Mouse (Mus musculus): Measurements from ENCODE around the gene Usp33. TPM values are rescaled to one million over a fixed set of nuclear protein-coding genes. Genes with fewer than 3 reads are reported as not detected.

Usp33 gene
- total and polyA plus RNA-seq, 3 experiments, result 38.3 to 54.7 (median 48.9) TPM

GRCm38 (mm10) chr3:152305971-152306370 lies 40.3 kb upstream of the Usp33 start:
- DNase-seq (ENCODE audit: extremely low read depth), result no peak
- no peak for TF ChIP-seq IRF4 (IDR thresholded peaks at IDR 0.05; ENCODE audit: low read depth, low read length)
- no peak for TF ChIP-seq JUN (IDR thresholded peaks at IDR 0.05; ENCODE audit: insufficient read depth, low read depth, low read length)
- no peak for TF ChIP-seq MEF2A (IDR thresholded peaks at IDR 0.05; ENCODE audit: borderline replicate concordance, low read depth, low read length)
- TF ChIP-seq BHLHE40 (IDR thresholded peaks at IDR 0.05; ENCODE audit: low read depth, low read length), result no peak
- TF ChIP-seq MAX (IDR thresholded peaks at IDR 0.05; ENCODE audit: low read length), result no peak
- TF ChIP-seq HCFC1 (IDR thresholded peaks at IDR 0.05; ENCODE audit: low read depth, low read length), result no peak
- TF ChIP-seq TCF12 (IDR thresholded peaks at IDR 0.05; ENCODE audit: low read depth, low read length), result no peak
- TF ChIP-seq ZC3H11A (IDR thresholded peaks at IDR 0.05; ENCODE audit: low read depth, low read length), result no peak
- no peak for TF ChIP-seq SIN3A (IDR thresholded peaks at IDR 0.05; ENCODE audit: low read length)
- TF ChIP-seq ETS1 (conservative IDR thresholded peaks at IDR 0.05; ENCODE audit: low read depth, low read length), result no peak
- no peak for TF ChIP-seq USF2 (conservative IDR thresholded peaks at IDR 0.05; ENCODE audit: low read depth, low read length)
- TF ChIP-seq EP300 (IDR thresholded peaks at IDR 0.05; ENCODE audit: low read length), result no peak
- no peak for TF ChIP-seq POLR2A (IDR thresholded peaks at IDR 0.05; ENCODE audit: low read depth, low read length)
- TF ChIP-seq ZKSCAN1 (IDR thresholded peaks at IDR 0.05; ENCODE audit: borderline replicate concordance, low read depth, low read length), result no peak
- TF ChIP-seq TBP (conservative IDR thresholded peaks at IDR 0.05; ENCODE audit: low read depth, low read length), result no peak
- no peak for TF ChIP-seq ZMIZ1 (IDR thresholded peaks at IDR 0.05; ENCODE audit: low read depth, low read length)
- TF ChIP-seq JUND (conservative IDR thresholded peaks at IDR 0.05; ENCODE audit: low read depth, low read length), result no peak
- TF ChIP-seq E2F4 (IDR thresholded peaks at IDR 0.05; ENCODE audit: insufficient replicate concordance, low read depth, low read length), result no peak
- no peak for TF ChIP-seq RAD21 (IDR thresholded peaks at IDR 0.05; ENCODE audit: low read depth, low read length)
- no peak for TF ChIP-seq NRF1 (IDR thresholded peaks at IDR 0.05; ENCODE audit: low read depth, low read length)
- Histone ChIP-seq H3K79me2 (replicated peaks; ENCODE audit: control insufficient read depth, extremely low read depth, insufficient read depth, poor library complexity, severe bottlenecking) (no peaks in the 10 kb centered on the region), H3K9ac (ENCODE audit: insufficient read depth, low read depth) (no peak overlapping the region), H3K27ac (ENCODE audit: insufficient read depth, low read depth) (no peak overlapping the region), H3K4me2 (ENCODE audit: insufficient read depth, low read depth, poor library complexity, severe bottlenecking) (no peak overlapping the region), H3K27me3 (replicated peaks) (no peaks in the 10 kb centered on the region), H3K4me1 (ENCODE audit: control insufficient read depth in 1 of 2, insufficient read depth in 2 of 2) (peaks cover 2 to 21% of the 10 kb centered on the region in 2 experiments; a peak in 1 of 4 replicates), H3K36me3 (replicated peaks in 1 of 2; ENCODE audit: control insufficient read depth in 1 of 2, insufficient read depth in 1 of 2, low read length in 1 of 2) (peaks cover 51 to 88% of the 10 kb centered on the region in 2 experiments), H3K4me3 (replicated peaks in 1 of 3; ENCODE audit: low read depth in 2 of 3, low read length in 2 of 3, poor library complexity in 1 of 3) (no peak overlapping the region), H3K9me3 (replicated peaks; ENCODE audit: low read length) (no peaks in the 10 kb centered on the region)
- dilution Hi-C loops (cut with MboI; ENCODE audit: extremely low pct_ligation_motif_present, extremely low pct_unique_long_range_greater_than_20kb, low sequenced_read_pairs) (no loop called here), in situ Hi-C loops (cut with MboI; ENCODE audit: low pct_ligation_motif_present, low pct_unique_long_range_greater_than_20kb, low sequenced_read_pairs) (no loop called here)

- dilution Hi-C loops (cut with MboI; ENCODE audit: extremely low pct_ligation_motif_present, extremely low pct_unique_long_range_greater_than_20kb, low sequenced_read_pairs) (no loop called here), in situ Hi-C loops (cut with MboI; ENCODE audit: low pct_ligation_motif_present, low pct_unique_long_range_greater_than_20kb, low sequenced_read_pairs) (no loop called here)
- Histone ChIP-seq H3K27me3 (replicated peaks) (no peaks in the 10 kb centered on the region), H3K79me2 (replicated peaks; ENCODE audit: control insufficient read depth, extremely low read depth, insufficient read depth, poor library complexity, severe bottlenecking) (no peaks in the 10 kb centered on the region), H3K4me3 (replicated peaks in 1 of 3; ENCODE audit: low read depth in 2 of 3, low read length in 2 of 3, poor library complexity in 1 of 3) (no peak overlapping the region), H3K9me3 (replicated peaks; ENCODE audit: low read length) (no peaks in the 10 kb centered on the region), H3K27ac (ENCODE audit: insufficient read depth, low read depth) (no peak overlapping the region), H3K36me3 (replicated peaks in 1 of 2; ENCODE audit: control insufficient read depth in 1 of 2, insufficient read depth in 1 of 2, low read length in 1 of 2) (peaks cover 44 to 86% of the 10 kb centered on the region in 2 experiments), H3K9ac (ENCODE audit: insufficient read depth, low read depth) (no peak overlapping the region), H3K4me1 (ENCODE audit: control insufficient read depth in 1 of 2, insufficient read depth in 2 of 2) (peaks cover 0 to 12% of the 10 kb centered on the region in 2 experiments; a peak in 1 of 4 replicates), H3K4me2 (ENCODE audit: insufficient read depth, low read depth, poor library complexity, severe bottlenecking) (no peak overlapping the region)
- DNase-seq (ENCODE audit: extremely low read depth), result no peak
- TF ChIP-seq ELF1 (IDR thresholded peaks at IDR 0.05; ENCODE audit: low read depth, low read length) (no peak), MAX (IDR thresholded peaks at IDR 0.05; ENCODE audit: low read length) (no peak), BHLHE40 (IDR thresholded peaks at IDR 0.05; ENCODE audit: low read depth, low read length) (no peak), RAD21 (IDR thresholded peaks at IDR 0.05; ENCODE audit: low read depth, low read length) (no peak), RCOR1 (conservative IDR thresholded peaks at IDR 0.05; ENCODE audit: low read depth, low read length) (no peak), ZKSCAN1 (IDR thresholded peaks at IDR 0.05; ENCODE audit: borderline replicate concordance, low read depth, low read length) (no peak), JUND (conservative IDR thresholded peaks at IDR 0.05; ENCODE audit: low read depth, low read length) (no peak), ETS1 (conservative IDR thresholded peaks at IDR 0.05; ENCODE audit: low read depth, low read length) (no peak), TBP (conservative IDR thresholded peaks at IDR 0.05; ENCODE audit: low read depth, low read length) (no peak)
These were observed 37.6 kb upstream of the Usp33 start for GRCm38 (mm10) chr3:152308485-152309249.

All from CH12.LX (cell line).